Mouse (Mus musculus) megakaryocyte-erythroid progenitor cell, adult 5-6 weeks (primary cell): Measurements from ENCODE around the gene Slc1a1. TPM values are rescaled to one million over a fixed set of nuclear protein-coding genes. Genes with fewer than 3 reads are reported as not detected.

Experiments used
- ATAC-seq: replicated peaks from 2 replicates; pipeline ENCODE4 v1.8.0; 2016; ENCODE audit warnings: mild to moderate bottlenecking, inconsistent platforms; ENCODE audit not compliant: severe bottlenecking, poor library complexity, low FRiP score, low TSS enrichment
- total RNA-seq, 2 experiments: library from RNA; stranded (forward) in 1 of 2; stranded (reverse) in 1 of 2; fragments of 200-1000, 215-1000 nt in 1 of 2; fragments of >200 nt in 1 of 2; fragmentation: Nextera tagmentation in 1 of 2; gene quantifications; 2 replicates each; pipeline ENCODE4 v1.2.3; 2014 to 2017

The Slc1a1 gene
- total RNA-seq (2014; fragmentation: Nextera tagmentation) (not detected in 2 replicates), total RNA-seq (2017) (not detected in 2 replicates)

GRCm38 (mm10) chr19:28834798-28835499 lies at the start of gene Slc1a1:
Gene Slc1a1 (plus strand): TSS chr19:28835049.
- 0 out of 2 replicates have a peak, but pooled peaks have one; percentile 41 for ATAC-seq

DNA sequence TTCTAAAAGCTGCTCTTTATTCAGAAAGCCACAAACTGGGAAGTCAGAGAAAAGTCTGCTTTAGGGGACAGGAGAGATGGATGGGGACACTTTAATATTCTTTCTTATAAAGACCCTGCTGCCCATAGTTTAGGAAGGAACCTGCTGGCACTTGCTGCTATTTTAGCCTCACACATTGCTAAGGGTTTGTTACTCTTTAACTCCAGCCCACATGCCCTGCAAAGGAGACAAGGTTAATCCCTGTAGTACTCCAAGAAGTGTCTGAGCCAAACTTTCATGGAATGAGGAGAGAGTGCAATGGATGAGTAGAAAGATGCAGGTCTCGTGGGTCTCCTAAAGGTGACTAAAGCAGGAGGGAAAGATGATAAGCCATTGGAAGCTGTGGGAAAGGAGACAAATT lies 44.7 kb upstream of the Slc1a1 start:
- no peak for ATAC-seq

DNA sequence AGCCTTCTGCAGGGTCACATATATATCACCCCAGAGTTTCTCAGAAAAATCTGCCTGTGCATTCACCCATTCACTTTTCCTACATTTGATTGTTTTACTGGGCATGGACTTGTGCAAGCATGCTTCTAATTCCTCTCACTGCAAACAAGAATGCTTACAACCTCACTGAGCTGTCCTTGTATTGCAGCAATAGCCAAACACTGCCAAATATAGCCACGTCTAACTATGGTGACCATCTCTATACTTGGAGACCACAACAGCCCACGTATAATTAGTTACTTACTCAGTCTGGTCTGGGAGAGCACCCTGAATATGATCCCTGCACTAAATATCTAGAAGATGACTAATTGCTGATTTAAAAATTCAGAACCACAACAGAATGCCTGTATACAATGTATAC lies 41.5 kb upstream of the Slc1a1 start:
- ATAC-seq = no peak

DNA sequence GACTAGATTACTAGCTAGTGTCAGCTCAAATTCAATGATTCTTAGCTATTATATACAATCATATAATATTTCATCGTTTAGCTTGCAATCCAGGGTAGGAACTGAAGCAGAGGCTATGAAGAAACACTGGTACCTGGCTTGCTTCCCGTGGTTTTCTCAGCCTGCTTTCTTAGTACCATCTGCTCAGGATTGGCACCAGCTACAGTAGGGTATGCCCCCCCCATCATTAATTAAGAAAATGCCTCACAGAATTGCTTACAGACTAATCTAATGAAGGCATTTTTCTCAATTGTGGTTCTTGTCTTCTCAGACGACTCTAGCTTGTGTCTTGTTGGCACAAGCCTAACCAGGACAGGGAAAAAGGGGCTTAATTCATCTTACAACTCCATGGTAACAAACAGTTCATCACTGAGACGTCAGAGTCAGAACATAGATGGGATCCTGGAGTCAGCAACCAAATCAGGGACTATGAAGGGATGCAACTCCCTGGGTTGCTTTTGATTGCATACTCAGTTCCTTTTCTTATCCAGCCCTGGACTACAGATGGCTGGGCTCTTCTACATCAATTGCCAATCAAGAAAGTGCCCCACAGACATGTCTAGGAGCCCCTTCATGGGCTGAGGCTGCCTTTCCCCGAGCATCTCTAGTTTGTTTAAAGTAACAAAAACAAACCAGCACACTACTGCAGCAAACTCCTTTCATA lies 38.6 kb upstream of the Slc1a1 start:
- ATAC-seq = no peak

DNA sequence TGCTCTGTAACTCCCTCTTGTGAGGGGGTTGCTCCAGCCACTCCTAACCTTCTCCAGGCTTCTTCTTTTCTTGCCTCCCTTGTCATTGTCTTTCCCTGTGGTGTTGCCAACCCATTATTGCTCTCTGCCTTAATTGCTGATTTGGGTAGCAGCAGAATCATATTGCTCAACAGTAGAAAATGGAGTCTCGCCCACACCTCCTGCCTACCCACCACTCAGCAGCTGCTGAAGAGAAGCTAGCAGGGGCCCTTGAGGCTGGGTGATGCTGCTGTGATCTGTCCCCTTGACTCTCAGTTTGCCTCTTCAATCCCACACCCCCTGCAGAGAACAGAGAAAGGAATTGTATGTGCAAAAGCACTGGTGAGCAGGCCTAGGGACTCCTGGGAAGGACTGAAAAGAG lies 37.9 kb upstream of the Slc1a1 start:
- no peak for ATAC-seq

GRCm38 (mm10) chr19:28797611-28798010 lies 37.2 kb upstream of the Slc1a1 start:
- ATAC-seq = no peak

DNA sequence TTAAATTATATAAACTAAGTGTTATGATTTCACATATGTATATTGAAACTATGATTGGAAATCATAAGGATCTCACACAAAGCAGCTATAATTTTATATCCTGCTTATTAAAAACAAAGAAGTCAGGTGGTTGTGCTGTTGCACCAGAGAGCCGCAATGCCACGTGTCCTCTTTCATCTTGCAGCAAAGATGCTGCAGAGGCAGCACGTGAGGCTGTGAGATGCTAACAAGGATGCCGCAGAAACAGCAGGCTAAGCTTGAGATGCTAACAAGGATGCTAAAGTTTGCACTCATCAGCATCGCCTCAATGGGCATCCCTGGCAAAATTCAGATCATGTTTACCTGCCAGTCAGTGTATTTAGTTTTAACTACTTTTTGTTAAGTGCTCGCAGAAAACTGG lies 34.4 kb upstream of the Slc1a1 start:
- no peak for ATAC-seq

DNA sequence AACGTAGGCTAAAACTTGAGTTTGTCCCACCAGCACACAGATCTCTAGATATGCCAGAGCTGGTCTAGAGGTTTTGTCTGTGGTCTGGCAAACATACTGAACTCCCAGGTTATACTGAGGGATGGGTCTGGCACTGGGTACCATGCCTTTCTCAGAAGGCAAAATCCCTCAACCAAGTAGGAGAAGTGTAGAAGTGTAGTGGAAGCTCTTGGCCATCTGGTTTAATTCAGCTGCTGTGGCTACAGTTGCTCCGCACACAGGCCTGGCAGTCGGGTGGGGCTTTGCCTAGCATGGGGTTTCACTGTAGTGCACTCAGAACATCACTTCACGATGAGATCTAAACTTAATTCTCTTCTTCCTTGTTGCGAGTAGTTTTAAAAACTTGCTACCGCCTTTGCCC lies 28.6 kb upstream of the Slc1a1 start:
- ATAC-seq = no peak

DNA sequence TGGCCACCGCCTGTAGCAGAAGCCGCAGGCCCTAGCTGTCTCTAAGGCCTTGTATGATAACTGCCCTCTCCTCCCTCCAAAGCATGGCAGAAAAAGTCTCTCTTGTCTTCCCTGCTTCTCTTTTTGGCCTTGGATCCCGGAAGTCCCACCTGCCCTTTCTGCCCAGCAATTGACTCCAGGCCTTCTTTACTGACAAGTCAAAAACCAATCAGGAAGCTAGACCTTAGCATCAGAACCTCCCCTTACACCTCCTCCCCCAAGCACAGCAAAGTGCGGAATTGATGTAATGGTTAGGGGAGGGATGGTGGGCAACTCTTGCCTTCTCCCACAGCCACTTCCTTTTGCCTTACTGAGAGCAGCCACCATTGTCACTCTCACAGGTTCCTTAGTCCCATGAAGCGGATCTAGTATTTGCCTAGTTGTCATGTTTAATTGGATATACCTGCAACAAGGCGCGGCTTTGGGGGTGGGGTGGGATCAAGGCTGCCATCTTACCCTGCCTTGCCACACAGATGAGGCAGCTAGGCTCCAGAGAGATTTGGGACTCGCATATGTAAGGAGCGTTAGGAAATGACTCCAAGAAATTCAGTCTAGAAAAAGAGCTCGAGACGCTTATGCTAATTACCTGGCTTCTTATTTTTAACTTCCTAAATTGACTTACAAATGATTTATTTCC lies 27.9 kb upstream of the Slc1a1 start:
- no peak for ATAC-seq

DNA sequence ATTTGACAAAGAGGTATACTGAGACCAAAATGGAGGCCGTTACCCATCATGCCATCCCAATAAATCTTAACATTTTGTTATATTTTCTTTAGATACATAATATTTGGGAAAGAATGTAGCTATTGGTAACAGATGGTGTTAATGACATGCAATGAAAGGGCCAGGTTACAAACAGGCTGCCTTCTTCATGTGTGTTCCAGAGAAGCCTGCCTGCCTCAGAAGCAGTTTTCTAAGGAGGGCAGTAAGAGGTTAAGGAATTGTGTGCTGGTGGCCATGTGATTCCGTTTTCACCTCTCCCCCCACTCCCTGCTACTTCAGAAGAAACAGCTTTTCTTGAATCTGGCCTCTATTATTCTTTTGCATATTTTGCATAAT lies 27.4 kb upstream of the Slc1a1 start:
- no peak for ATAC-seq

DNA sequence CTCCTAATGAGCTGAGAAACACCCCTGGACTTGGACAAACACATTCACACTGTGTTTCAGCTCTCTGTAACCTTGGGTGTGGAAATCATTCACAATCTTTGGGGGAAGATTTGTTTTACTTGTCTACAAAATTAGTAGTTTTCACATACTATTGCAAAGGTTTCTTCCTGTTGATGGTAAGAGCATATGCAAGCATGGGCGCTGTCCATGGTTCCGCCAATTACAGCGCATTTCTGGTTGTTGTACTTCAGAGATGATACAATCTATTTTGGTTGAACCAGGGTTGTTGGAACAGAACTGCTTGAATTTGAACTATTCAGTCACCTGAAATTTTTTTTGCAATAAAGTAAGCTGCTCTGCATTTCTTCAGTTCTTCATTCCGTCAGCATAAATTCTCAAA lies 16.6 kb upstream of the Slc1a1 start:
- ATAC-seq = no peak

GRCm38 (mm10) chr19:28827697-28828328 lies 7.0 kb upstream of the Slc1a1 start:
- ATAC-seq = no peak

GRCm38 (mm10) chr19:28831324-28831723 lies 3.5 kb upstream of the Slc1a1 start:
- ATAC-seq = no peak

DNA sequence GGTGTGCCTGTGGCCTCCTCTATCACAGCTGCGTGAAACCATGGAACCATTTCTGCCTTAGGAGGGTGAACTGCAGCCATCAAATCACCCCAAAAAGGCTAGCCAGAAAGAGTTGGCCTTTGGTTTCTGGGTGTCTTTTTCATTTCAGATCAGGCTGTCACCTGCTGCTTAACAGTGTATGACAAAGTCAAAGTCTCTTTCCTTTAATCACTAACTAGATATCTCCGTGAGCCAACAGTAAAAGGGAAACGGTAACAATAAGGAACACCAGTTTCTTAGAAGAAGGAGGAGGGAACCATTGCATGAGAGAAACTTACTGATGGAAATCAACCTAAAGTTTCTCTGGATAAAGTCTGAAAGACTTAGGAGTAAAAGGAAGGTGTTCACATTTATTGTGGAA lies 2.2 kb upstream of the Slc1a1 start:
- no peak for ATAC-seq

DNA sequence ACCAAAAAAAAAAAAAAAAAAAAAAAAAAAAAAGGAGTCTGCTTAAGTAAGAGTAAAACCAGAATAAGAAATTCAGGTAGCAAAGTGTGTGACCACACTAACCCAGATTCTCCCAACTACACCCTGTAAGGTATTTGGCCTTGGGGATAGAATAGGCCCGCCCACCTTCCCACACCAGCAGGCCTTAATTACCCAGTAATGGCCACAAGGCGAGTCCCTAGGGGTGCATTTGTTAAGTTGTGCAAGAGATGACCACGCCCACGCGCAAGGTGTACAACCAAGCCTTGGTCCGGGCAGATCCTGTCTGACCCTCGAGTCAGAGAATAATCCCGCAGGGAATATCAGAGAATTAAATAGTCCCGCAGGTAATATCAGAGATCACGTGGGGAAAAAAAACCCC lies 461 bp upstream of the Slc1a1 start:
- ATAC-seq = no peak

DNA sequence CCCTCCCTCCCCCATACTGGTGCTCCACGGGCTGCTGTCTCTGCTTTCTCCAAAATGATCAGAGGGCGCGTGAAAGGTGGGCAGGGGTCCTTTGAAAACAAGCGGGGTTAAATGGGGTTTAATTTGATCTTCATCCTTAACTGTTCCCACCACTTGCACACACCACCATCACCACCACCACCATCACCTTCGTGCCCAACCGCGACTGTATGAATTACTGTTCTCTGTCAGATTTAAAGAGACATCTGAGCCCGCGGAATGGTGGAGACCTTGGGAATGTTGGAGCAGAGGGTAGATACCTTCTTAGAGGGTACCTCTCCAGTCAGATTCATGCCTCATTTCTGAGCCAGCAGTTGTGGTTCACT lies 633 bp downstream of the Slc1a1 start:
- ATAC-seq = no peak

GRCm38 (mm10) chr19:28836116-28836515 lies 1.3 kb downstream of the Slc1a1 start:
- ATAC-seq = no peak

- no peak for ATAC-seq
Measured at GRCm38 (mm10) chr19:28836651-28837410, 2.0 kb downstream of the Slc1a1 start.

- ATAC-seq = no peak
Measured at GRCm38 (mm10) chr19:28838796-28839195, 3.9 kb downstream of the Slc1a1 start.
